Mouse (Mus musculus) lung, adult 2 months (tissue): Measurements from ENCODE around the gene Fut7. TPM values are rescaled to one million over a fixed set of nuclear protein-coding genes. Genes with fewer than 3 reads are reported as not detected.
A peak's percentile ranks its signal among the peaks of the same experiment; 100 is the strongest.

Source experiments
- DNase-seq: peaks from one replicate; pipeline ENCODE4 v3.0.0; 2022
- H3K4me1 ChIP-seq: fragments of 200-500 bp; 2 replicates; pipeline ENCODE4 v1.6.1; 2011; ENCODE audit warnings: low read length; ENCODE audit not compliant: control insufficient read depth, insufficient read depth
- H3K4me3 ChIP-seq: fragments of 200-500 bp; replicated peaks from 2 replicates; pipeline ENCODE3; 2011; ENCODE audit warnings: low read depth, mild to moderate bottlenecking, control low read depth, low read length; ENCODE audit errors: extremely low read depth
- CTCF ChIP-seq: fragments of 200-500 bp; IDR thresholded peaks from 2 replicates; pipeline ENCODE4 v1.5.1; 2011; ENCODE audit warnings: mild to moderate bottlenecking, low read length, control low read depth; ENCODE audit not compliant: insufficient read depth
- POLR2A ChIP-seq: fragments of 200-500 bp; IDR thresholded peaks from 2 replicates; pipeline ENCODE4 v1.6.1; 2011; ENCODE audit warnings: low read depth, mild to moderate bottlenecking, control low read depth, low read length, borderline replicate concordance; ENCODE audit errors: extremely low read depth
- WGBS: fragments of 180-500 bp; shearing (Covaris S2); methylation state at CpG from one replicate; pipeline ENCODE4 v1.1.7; 2018; 5-methylcytosine and 5-hydroxymethylcytosine counted together
- polyA plus RNA-seq: library from polyadenylated mRNA; depleted of rRNA; stranded (reverse); fragments of >200 nt; gene quantifications from 2 replicates; pipeline ENCODE4 v1.2.3, GENCODE M21; 2012

The Fut7 gene
- polyA plus RNA-seq, 1 experiment = 3.0 TPM

DNA sequence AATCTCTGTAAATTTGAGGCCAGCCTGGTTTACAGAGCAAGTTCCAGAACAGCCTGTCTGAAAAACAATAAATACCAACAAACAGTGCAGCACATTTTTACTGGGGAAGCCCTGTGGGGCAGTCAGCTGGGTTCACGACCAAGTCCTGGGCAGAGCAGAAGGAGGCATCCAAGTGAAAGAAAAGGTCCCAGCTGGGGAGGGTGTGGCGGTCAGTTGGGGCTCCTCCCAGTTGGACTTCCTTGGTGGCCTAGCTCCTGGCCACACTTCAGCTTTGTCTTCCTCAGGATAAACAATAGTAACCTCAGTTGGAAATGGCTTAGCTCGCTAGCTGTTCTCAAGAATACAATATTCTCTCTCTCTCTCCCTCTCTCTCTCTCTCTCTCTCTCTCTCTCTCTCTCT is 5.6 kb upstream of the Fut7 start:
- TF ChIP-seq POLR2A (no peak), CTCF (no peak)
- no peak overlapping the region for H3K4me3 ChIP-seq
- DNase-seq = no peak
- WGBS = 9% methylated on average over 3 of the region's 3 CpGs
- peaks cover 2% of the 10 kb centered on the region; the same call in 1 of the 2 replicates for H3K4me1 ChIP-seq

DNA sequence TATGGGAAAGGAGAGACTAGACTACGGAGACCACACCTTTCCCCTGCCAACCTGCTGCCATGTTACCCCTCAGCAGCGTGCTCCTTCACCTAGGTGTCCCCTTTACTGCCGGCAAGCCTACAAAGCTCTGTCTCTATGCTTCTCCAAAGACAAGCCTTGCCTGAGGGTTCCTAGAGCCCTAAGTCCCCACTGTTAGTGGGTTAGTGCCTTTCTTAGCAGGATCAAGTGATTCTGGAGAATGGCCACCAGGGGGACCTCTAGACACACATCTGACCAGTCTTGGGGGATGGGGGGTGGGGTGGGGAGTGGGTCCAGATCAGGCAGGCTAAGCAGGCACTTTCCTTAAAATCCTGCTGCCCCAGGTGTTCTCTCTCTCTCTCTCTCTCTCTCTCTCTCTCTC is 1.2 kb upstream of the Fut7 start:
- H3K4me3 ChIP-seq = no peak overlapping the region
- peaks cover 2% of the 10 kb centered on the region; the same call in 1 of the 2 replicates for H3K4me1 ChIP-seq
- TF ChIP-seq POLR2A (no peak), CTCF (peak; percentile 41)
- DNase-seq = no peak
- WGBS = 22% methylated on average over 3 of the region's 3 CpGs

DNA sequence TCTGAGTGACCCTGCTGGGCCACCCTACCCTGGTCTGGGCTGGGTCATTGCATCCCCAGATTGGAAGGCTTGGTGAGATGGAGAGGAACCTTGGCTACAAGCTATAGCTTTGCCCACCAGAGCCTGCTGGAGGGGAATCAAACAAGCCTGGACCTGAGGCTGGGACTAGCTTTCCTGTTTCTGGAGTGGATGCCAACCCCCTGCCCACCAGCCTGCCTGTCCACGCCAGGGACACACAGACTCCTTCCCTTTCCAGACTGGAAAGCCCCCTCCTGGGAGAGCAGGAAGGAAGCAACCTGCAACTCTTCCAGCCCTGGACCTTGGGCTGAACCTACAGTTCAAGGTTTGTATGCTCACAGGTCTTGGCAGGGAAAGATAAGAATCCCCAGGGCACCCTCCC is 559 bp downstream of the Fut7 start:
- DNase-seq = no peak
- no peaks in the 10 kb centered on the region for H3K4me1 ChIP-seq
- no peak overlapping the region for H3K4me3 ChIP-seq
- no peak for TF ChIP-seq CTCF
- TF ChIP-seq POLR2A = no peak
- 40% methylated on average over 1 of the region's 1 CpGs for WGBS

DNA sequence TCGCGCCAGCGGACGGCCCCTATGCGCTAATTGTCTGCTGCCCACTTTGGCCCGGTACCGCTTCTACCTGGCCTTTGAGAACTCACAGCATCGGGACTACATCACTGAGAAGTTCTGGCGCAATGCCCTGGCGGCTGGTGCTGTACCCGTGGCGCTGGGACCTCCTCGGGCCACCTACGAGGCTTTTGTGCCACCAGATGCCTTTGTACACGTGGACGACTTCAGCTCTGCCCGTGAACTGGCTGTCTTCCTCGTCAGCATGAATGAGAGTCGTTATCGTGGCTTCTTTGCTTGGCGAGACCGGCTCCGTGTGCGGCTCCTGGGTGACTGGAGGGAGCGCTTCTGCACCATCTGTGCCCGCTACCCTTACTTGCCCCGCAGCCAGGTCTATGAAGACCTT is 2.4 kb downstream of the Fut7 start:
- 52% methylated on average over 27 of the region's 27 CpGs for whole genome bisulfite sequencing
- no peak overlapping the region for H3K4me3 ChIP-seq
- peaks cover 5% of the 10 kb centered on the region; the same call in 1 of the 2 replicates for H3K4me1 ChIP-seq
- DNase-seq = no peak
- TF ChIP-seq CTCF = no peak

DNA sequence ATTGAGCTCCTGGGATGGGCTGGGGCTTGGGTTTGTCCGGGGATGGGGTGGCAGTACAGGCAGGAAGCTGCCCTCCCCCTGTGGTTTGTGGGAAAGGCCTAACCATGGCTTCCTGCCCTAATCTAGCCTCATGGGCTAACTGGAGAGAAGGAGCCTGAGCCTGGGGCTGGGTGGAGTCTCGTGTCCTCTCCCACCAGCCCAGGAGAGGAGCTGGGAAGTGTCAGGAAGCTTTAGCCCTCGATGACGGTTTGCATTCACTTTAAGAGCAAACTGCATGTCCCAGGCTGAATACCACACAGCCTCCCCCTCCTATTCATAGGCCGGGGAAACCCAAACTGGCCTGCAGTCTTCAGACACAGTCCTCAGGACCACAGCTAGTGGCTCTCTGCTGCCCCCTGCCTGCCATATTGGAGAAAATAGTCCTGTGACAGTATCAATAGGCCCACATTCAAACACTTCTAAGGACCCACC is 3.7 kb downstream of the Fut7 start:
- TF ChIP-seq CTCF (peak; percentile 75), POLR2A (no peak)
- Histone ChIP-seq H3K4me1 (peaks cover 5% of the 10 kb centered on the region; the same call in 1 of the 2 replicates), H3K4me3 (no peak overlapping the region)
- WGBS = 25% methylated on average over 5 of the region's 5 CpGs
- peak; percentile 59 for DNase-seq

DNA sequence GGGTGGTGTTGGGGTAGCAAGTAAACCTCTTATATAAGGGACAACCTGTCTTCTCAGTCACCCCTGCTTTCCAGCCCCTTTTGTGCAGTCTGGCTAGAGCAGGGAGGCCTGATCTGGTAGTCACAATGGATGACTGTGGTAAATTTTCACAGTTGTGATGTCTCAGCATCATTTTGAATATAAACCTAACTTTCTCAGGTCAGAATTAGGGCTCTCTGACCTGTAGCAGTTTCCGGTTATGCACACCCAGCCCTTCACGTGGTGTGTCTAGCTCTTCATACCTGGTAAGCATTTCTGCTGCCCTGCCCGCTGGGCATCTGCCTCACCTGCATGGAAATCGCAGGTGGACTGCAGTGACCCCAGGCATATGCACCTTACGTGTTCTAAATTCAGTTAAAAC is 4.2 kb downstream of the Fut7 start:
- Histone ChIP-seq H3K4me1 (peaks cover 5% of the 10 kb centered on the region; the same call in 1 of the 2 replicates), H3K4me3 (no peak overlapping the region)
- DNase-seq = no peak
- 88% methylated on average over 5 of the region's 5 CpGs for WGBS
- TF ChIP-seq CTCF (no peak), POLR2A (no peak)

DNA sequence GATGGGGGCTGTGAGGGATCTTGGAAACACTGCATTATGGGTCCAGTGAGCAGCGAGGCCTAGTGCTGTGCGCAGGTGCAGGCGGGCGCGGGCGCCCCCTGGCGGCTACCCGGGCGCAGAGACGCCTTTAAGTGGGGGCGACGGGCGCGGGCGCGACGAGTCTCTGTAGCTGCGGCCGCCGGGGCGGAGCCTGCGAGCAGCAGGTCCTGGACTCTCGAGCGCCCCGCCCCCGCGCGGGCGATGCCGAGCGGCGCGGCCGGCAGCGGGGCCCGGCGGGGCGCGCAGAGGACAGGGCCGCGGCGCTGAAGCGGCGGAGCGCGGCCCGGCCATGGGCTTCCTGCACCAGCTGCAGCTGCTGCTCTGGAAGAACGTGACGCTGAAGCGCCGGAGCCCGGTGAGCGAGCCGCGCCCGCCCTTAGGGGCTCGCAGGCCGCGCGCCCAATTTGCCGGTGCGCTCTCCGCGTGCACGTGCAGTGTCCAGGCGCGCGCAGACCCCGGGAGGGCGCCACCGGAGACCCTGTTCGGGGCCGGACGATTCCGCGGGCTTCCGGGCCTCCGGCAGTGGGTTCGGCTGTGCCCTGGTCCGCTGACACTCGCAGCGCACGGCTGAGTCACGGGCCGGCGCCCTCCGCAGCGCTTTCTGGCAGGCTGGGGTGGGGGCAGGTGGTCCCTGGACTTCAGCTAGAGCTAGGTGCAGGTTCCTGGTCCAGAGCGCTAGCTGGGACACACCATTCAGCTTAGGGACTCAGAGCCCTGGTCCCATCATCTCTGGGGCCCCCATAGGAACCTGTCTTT is 5.6 kb downstream of the Fut7 start, which contains the start of gene Abca2:
TSS of gene Abca2 (plus strand) at position 262 of the 795 bp plus-strand sequence.
- Histone ChIP-seq H3K4me1 (peaks cover 5% of the 10 kb centered on the region; the same call in 1 of the 2 replicates), H3K4me3 (peak within 1 kb of the TSS; percentile 66)
- under 1% methylated on average over 88 of the region's 89 CpGs for WGBS
- TF ChIP-seq CTCF (peak; percentile 59), POLR2A (no peak)
- peak; percentile 88 for DNase-seq

DNA sequence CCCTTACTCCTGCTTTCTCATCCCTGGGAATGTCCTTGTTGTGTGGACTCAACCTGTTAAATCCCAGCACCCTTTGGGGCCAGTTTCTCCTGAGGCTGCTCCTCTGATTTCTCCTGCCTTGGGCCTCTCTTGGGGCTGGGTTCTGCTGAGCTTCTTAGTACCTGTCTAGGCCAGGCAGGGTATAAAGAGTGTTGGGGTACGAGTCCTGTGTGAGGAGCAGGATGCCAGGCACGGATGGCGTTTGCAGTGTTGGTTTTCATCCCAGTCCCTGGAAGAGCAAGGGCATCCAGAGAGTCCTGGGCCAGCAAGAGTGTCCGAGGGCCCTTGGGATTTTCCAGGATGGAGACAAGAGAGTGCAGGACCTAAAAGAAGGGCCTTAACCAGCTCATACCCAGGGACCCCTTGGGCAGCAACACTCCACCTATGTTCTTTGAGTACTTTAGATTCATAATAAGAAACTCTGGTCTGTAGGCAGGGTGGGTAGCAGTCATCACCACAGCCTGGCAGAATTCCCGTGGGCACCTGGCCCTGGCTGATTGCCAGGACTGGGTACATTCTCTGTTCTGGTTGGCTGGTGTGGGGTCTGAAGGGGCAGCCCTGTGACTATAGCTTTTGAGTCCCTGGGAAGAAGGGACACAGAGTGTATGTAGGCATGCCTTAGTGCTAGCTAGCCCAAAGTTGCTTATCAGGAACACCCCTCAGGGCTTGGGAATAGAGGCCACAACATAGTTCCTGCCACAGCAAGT is 6.5 kb downstream of the Fut7 start:
- WGBS = 63% methylated on average over 5 of the region's 5 CpGs
- Histone ChIP-seq H3K4me3 (no peak overlapping the region), H3K4me1 (peaks cover 5% of the 10 kb centered on the region; the same call in 1 of the 2 replicates)
- DNase-seq = no peak
- TF ChIP-seq CTCF (no peak), POLR2A (no peak)

DNA sequence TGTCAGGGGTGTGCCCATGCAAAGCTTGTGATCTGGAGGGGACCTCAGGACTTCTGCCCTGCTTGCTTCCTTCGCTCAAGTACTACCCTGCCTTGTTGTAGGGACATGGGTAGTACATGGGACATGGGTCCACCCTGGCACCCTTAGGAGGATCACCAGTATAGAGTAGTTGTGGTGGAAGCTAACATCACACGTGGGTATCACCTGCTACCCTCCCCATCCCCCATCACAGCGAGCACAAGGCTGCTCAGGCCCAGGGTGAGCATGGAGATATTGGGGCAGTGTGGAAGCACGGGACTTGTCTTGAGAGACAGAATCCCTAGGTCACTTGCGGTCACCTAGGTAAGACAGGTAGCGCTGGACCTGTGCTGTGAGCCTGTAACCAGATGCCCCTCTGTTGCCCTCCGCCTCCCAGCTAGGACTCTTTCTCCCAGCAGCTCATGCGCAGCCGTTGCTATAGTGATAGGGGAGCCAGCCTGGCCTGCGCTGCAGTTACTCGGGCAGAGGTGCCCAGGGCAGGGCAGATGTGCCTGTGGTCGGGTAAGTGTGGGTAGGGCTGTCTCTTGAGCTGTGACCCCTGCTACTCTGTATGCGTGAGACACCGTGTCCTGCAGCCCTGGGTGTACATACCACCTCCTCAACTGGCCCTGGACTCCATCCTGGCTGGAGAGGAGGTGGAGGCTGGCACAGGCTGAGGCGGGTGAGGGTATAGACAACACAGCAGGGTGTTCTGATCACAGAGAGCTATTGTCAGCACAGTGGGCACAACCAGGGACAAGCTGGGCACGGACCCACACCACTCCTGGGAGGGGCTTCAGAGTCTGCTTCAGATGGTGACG is 7.5 kb downstream of the Fut7 start:
- TF ChIP-seq POLR2A = no peak
- no peak for TF ChIP-seq CTCF
- H3K4me3 ChIP-seq = no peak overlapping the region
- 81% methylated on average over 17 of the region's 17 CpGs for WGBS
- H3K4me1 ChIP-seq = peaks cover 5% of the 10 kb centered on the region; the same call in 1 of the 2 replicates
- no peak for DNase-seq
